Mouse (Mus musculus) forebrain, embryonic 15.5 days (tissue): ENCODE results near the gene Lrig1. TPM values are rescaled to one million over a fixed set of nuclear protein-coding genes. Genes with fewer than 3 reads are reported as not detected.

Experiments used
- ATAC-seq: fragments of 200-750 bp; cut with Nextera tagmentation; replicated peaks from 2 replicates; pipeline ENCODE4 v1.8.0; 2017; ENCODE audit warnings: mild to moderate bottlenecking, moderate TSS enrichment, moderate library complexity
- H3K27ac ChIP-seq: fragments of 300-500 bp; sonication (generic); replicated peaks from 2 replicates; pipeline ENCODE4 v1.5.1; 2015; ENCODE audit warnings: mild to moderate bottlenecking, inconsistent platforms
- H3K27me3 ChIP-seq: fragments of 300-500 bp; sonication (generic); 2 replicates; pipeline ENCODE4 v1.6.1; 2015; ENCODE audit warnings: inconsistent platforms
- H3K36me3 ChIP-seq: fragments of 300-500 bp; sonication (generic); 2 replicates; pipeline ENCODE4 v1.6.1; 2015; ENCODE audit warnings: mild to moderate bottlenecking, inconsistent platforms
- H3K4me1 ChIP-seq: fragments of 300-500 bp; sonication (generic); 2 replicates; pipeline ENCODE4 v1.6.1; 2015; ENCODE audit warnings: inconsistent platforms
- H3K4me2 ChIP-seq: fragments of 300-500 bp; sonication (generic); replicated peaks from 2 replicates; pipeline ENCODE4 v1.6.1; 2015; ENCODE audit warnings: mild to moderate bottlenecking, inconsistent platforms
- H3K4me3 ChIP-seq: fragments of 300-500 bp; sonication (generic); 2 replicates; pipeline ENCODE4 v1.5.1; 2015; ENCODE audit warnings: mild to moderate bottlenecking, inconsistent platforms
- H3K9ac ChIP-seq: fragments of 300-500 bp; sonication (generic); replicated peaks from 2 replicates; pipeline ENCODE4 v1.6.1; 2015; ENCODE audit warnings: mild to moderate bottlenecking, inconsistent platforms
- H3K9me3 ChIP-seq: fragments of 300-500 bp; sonication (generic); 2 replicates; pipeline ENCODE4 v1.6.1; 2016; ENCODE audit warnings: inconsistent platforms
- WGBS: fragments of 180-500 bp; shearing (Covaris S2); methylation state at CpG from one replicate; pipeline ENCODE4 v1.1.7; 2015; ENCODE audit warnings: mixed read lengths; 5-methylcytosine and 5-hydroxymethylcytosine counted together
- polyA plus RNA-seq: library from polyadenylated mRNA; unstranded; fragments of >200 nt; fragmentation: Nextera tagmentation; extraction: Ambion mirVana; gene quantifications from 2 replicates; pipeline ENCODE4 v1.2.1, GENCODE M21; 2015

Gene Lrig1
- polyA plus RNA-seq, 1 experiment from 2014 or later = 9.8 TPM

GRCm38 (mm10) chr6:94696182-94697080 lies 3.5 kb downstream of the Lrig1 start:
- no peaks in the 10 kb centered on the region for H3K27me3 ChIP-seq
- H3K9ac ChIP-seq = no peak overlapping the region
- no peaks in the 10 kb centered on the region for H3K9me3 ChIP-seq
- no peaks in the 10 kb centered on the region for H3K36me3 ChIP-seq
- WGBS = 36% methylated on average over 10 of the region's 10 CpGs
- H3K4me1 ChIP-seq = peaks cover 47% of the 10 kb centered on the region
- H3K27ac ChIP-seq = no peak overlapping the region
- no peak for ATAC-seq
- H3K4me3 ChIP-seq = no peak overlapping the region
- H3K4me2 ChIP-seq = no peak overlapping the region

DNA sequence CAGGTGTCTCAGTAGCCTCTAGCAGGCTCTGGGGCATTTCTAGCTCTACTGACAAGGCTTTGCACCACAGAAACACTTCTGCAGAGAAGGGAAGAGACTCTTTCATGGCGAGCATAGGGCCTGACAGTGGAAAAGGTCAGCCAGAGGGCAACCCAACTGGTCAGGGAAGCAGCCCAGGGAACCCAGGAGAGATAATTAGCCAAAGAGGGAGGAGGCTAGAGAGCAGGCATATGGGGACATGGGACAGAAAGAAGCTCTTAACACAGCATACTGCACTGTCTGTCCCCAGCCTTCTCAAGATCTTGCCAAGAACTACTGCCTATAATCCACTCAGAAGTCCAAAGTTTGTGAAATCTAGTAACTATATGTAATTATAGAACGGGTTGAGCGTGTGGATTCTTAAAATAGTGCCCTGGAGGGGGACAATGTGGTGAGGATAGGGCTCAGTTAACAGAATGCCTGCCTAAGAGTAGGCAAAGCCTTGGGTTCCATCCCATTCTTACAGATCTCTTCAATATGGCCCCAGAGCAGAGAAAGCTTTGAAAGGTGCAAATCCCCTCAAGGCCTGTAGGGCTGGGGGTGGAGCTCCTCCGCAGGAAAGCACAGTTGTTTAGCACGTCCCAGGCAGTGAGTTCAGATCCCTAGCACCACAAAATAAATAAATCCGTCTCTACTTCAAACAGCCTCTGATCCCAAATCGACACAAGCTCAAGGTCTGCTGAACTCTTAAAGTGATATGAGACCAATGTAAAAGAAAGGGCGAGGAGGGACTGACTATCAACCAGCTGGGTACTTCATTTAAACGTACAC lies 4.6 kb downstream of the Lrig1 start:
- H3K9ac ChIP-seq = no peak overlapping the region
- ATAC-seq = no peak
- no peaks in the 10 kb centered on the region for H3K9me3 ChIP-seq
- no peaks in the 10 kb centered on the region for H3K27me3 ChIP-seq
- H3K4me1 ChIP-seq = peaks cover 38% of the 10 kb centered on the region
- H3K27ac ChIP-seq = no peak overlapping the region
- 52% methylated on average over 9 of the region's 9 CpGs for WGBS
- no peak overlapping the region for H3K4me3 ChIP-seq
- no peaks in the 10 kb centered on the region for H3K36me3 ChIP-seq
- H3K4me2 ChIP-seq = no peak overlapping the region

DNA sequence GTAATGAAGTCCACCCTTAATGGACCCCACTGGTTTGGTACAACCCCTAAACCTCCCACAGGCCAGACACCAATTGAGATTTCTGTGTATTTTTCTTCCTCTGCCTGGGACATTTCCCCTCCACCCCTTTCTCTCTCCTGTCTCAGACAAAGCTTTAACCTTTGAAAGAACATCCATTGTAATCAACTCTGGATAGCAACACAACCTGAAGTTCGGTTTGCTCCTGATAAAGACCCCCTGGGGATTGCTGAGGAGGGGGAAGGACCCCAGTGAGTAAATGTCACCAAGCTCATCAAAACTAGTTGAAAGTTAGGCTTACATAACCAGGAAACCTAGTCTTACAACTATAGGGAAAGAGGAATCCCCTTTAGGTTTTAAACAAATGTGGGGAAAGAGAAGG lies 5.5 kb downstream of the Lrig1 start:
- Histone ChIP-seq H3K27ac (no peak overlapping the region), H3K36me3 (no peaks in the 10 kb centered on the region), H3K27me3 (no peaks in the 10 kb centered on the region), H3K9ac (no peak overlapping the region), H3K4me2 (no peak overlapping the region), H3K4me1 (peaks cover 40% of the 10 kb centered on the region), H3K4me3 (no peak overlapping the region), H3K9me3 (no peaks in the 10 kb centered on the region)
- 0% methylated on average over 1 of the region's 1 CpGs for WGBS
- ATAC-seq = no peak

GRCm38 (mm10) chr6:94693091-94693490 lies 6.9 kb downstream of the Lrig1 start:
- Histone ChIP-seq H3K9me3 (no peaks in the 10 kb centered on the region), H3K36me3 (no peaks in the 10 kb centered on the region), H3K4me2 (no peak overlapping the region), H3K27me3 (no peaks in the 10 kb centered on the region), H3K27ac (no peak overlapping the region), H3K9ac (no peak overlapping the region), H3K4me3 (no peak overlapping the region), H3K4me1 (peaks cover 29% of the 10 kb centered on the region)
- no peak for ATAC-seq
- 69% methylated on average over 9 of the region's 9 CpGs for WGBS

GRCm38 (mm10) chr6:94692003-94692402 lies 8.0 kb downstream of the Lrig1 start:
- H3K4me1 ChIP-seq = peaks cover 20% of the 10 kb centered on the region
- H3K9me3 ChIP-seq = no peaks in the 10 kb centered on the region
- ATAC-seq = no peak
- WGBS = 59% methylated on average over 2 of the region's 2 CpGs
- H3K4me3 ChIP-seq = no peak overlapping the region
- no peaks in the 10 kb centered on the region for H3K36me3 ChIP-seq
- H3K9ac ChIP-seq = no peak overlapping the region
- no peak overlapping the region for H3K4me2 ChIP-seq
- no peak overlapping the region for H3K27ac ChIP-seq
- no peaks in the 10 kb centered on the region for H3K27me3 ChIP-seq

- ATAC-seq = no peak
- no peak overlapping the region for H3K4me3 ChIP-seq
- H3K9ac ChIP-seq = no peak overlapping the region
- H3K4me1 ChIP-seq = peaks cover 20% of the 10 kb centered on the region
- WGBS = 72% methylated on average over 7 of the region's 7 CpGs
- no peaks in the 10 kb centered on the region for H3K9me3 ChIP-seq
- no peaks in the 10 kb centered on the region for H3K36me3 ChIP-seq
- no peak overlapping the region for H3K4me2 ChIP-seq
- H3K27me3 ChIP-seq = no peaks in the 10 kb centered on the region
- H3K27ac ChIP-seq = no peak overlapping the region
Observed at GRCm38 (mm10) chr6:94690247-94690646, 9.7 kb downstream of the Lrig1 start.

- WGBS = 72% methylated on average over 4 of the region's 4 CpGs
- ATAC-seq = no peak
- peaks cover 31% of the 10 kb centered on the region for H3K4me1 ChIP-seq
- H3K9me3 ChIP-seq = no peaks in the 10 kb centered on the region
- no peak overlapping the region for H3K27ac ChIP-seq
- no peak overlapping the region for H3K9ac ChIP-seq
- H3K27me3 ChIP-seq = no peaks in the 10 kb centered on the region
- no peak overlapping the region for H3K4me3 ChIP-seq
- no peak overlapping the region for H3K4me2 ChIP-seq
- H3K36me3 ChIP-seq = no peaks in the 10 kb centered on the region
Observed at GRCm38 (mm10) chr6:94688722-94689121, 11.2 kb downstream of the Lrig1 start.

DNA sequence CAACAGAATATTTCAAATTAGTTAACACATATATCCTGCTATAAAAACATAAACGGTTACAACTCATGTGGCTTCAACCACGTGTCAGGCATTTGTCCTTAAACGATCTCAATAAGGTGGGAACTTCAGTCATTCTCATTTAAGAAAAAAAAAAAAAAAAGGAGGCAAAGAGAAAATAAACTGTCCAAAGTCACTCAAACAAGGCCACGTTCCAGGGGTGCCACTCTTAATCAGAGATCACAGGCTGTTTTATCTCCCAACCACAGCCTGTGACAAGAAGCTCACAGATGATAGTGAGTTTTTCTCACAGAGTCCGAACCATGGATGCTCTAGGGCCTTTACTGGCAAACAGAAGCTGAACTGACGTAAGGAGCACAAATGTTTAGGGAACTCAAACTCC lies 13.9 kb downstream of the Lrig1 start:
- Histone ChIP-seq H3K9me3 (no peaks in the 10 kb centered on the region), H3K36me3 (no peaks in the 10 kb centered on the region), H3K4me1 (peaks cover 33% of the 10 kb centered on the region), H3K27ac (no peak overlapping the region), H3K4me2 (no peak overlapping the region), H3K4me3 (no peak overlapping the region), H3K27me3 (no peaks in the 10 kb centered on the region), H3K9ac (no peak overlapping the region)
- ATAC-seq = no peak
- 58% methylated on average over 6 of the region's 6 CpGs for WGBS

- Histone ChIP-seq H3K36me3 (no peaks in the 10 kb centered on the region), H3K27ac (no peak overlapping the region), H3K9ac (no peak overlapping the region), H3K4me3 (no peak overlapping the region), H3K27me3 (no peaks in the 10 kb centered on the region), H3K9me3 (no peaks in the 10 kb centered on the region), H3K4me2 (no peak overlapping the region), H3K4me1 (peaks cover 36% of the 10 kb centered on the region)
- peak; percentile 62; the same call in 1 of the 2 replicates for ATAC-seq
- WGBS = 50% methylated on average over 6 of the region's 6 CpGs
Observed at GRCm38 (mm10) chr6:94685611-94686010, 14.3 kb downstream of the Lrig1 start.

- 54% methylated on average over 13 of the region's 13 CpGs for WGBS
- H3K27me3 ChIP-seq = no peaks in the 10 kb centered on the region
- no peaks in the 10 kb centered on the region for H3K36me3 ChIP-seq
- no peak overlapping the region for H3K4me3 ChIP-seq
- no peaks in the 10 kb centered on the region for H3K9me3 ChIP-seq
- H3K4me2 ChIP-seq = no peak overlapping the region
- no peak overlapping the region for H3K27ac ChIP-seq
- H3K9ac ChIP-seq = no peak overlapping the region
- ATAC-seq = no peak
- peaks cover 34% of the 10 kb centered on the region for H3K4me1 ChIP-seq
Observed at GRCm38 (mm10) chr6:94684844-94685557, 15.0 kb downstream of the Lrig1 start.

- 70% methylated on average over 3 of the region's 3 CpGs for WGBS
- no peak overlapping the region for H3K4me2 ChIP-seq
- no peak overlapping the region for H3K9ac ChIP-seq
- no peaks in the 10 kb centered on the region for H3K27me3 ChIP-seq
- H3K27ac ChIP-seq = no peak overlapping the region
- H3K4me3 ChIP-seq = no peak overlapping the region
- no peaks in the 10 kb centered on the region for H3K36me3 ChIP-seq
- ATAC-seq = no peak
- H3K9me3 ChIP-seq = no peaks in the 10 kb centered on the region
- peaks cover 33% of the 10 kb centered on the region for H3K4me1 ChIP-seq
Observed at GRCm38 (mm10) chr6:94683701-94684100, 16.3 kb downstream of the Lrig1 start.

DNA sequence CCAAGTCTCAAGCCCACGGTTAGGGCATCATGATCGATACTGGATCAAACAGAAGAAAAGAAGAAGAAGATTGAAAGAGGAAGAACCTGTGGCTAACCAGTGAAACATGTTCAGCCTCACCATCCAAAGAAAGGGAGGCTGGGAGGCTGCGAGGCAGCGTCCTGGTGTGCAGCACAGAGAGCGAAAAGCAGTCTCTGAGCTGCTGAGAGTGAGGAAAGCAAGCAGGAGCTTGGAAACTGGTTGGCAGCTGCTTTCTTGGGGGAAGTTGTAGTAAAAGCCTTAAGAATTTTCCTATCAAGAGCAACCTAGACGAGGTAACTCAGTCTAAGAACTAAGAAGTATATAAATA lies 17.7 kb downstream of the Lrig1 start:
- Histone ChIP-seq H3K4me3 (no peak overlapping the region), H3K9ac (no peak overlapping the region)
- 21% methylated on average over 6 of the region's 6 CpGs for WGBS

More for the DNA sequence above, 17.7 kb downstream of the Lrig1 start:
- Histone ChIP-seq H3K4me1 (peaks cover 48% of the 10 kb centered on the region), H3K27ac (peak overlapping the region; percentile 57), H3K4me2 (peak overlapping the region; percentile 16; the same call in 1 of the 2 replicates), H3K36me3 (no peaks in the 10 kb centered on the region), H3K27me3 (no peaks in the 10 kb centered on the region), H3K9me3 (no peaks in the 10 kb centered on the region)
- ATAC-seq = no peak
